Mouse (Mus musculus): ENCODE measurements around the gene Ppp5c. TPM values are rescaled to one million over a fixed set of nuclear protein-coding genes. Genes with fewer than 3 reads are reported as not detected.

Gene Ppp5c
- total and polyA plus RNA-seq, 3 experiments, result 94.2 to 249 (median 178) TPM

DNA sequence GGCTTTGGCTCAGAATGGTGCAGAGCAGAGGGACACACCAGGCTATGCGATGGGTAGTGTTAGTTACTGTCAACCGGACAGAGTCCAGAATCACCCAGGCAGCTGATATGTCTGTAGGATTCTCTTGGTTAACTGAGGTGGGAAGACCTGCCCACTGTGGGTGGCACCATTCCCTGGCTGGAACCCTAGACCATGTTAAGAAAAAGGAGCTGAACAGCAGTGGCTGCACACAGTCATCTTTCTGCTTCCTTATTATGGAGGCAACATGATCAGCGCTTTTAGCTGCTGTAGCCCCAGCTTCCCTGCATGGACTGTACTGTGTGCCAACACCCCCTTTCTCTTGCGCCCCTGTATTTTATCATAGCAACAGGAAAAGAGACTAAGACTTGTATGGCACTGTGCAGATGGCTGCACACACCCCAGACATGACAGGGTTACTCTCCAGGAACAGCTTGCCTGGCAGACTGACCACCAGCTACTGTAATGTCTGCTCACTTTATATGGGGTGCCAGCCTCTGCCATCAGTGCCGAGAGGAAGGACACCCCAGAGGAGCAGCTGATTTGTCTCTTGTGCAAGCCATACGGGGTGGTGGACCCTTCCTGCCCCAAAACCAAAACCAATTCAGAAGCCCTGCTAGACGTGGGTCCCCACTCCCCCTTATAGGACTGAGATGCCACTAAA lies 15.7 kb downstream of the Ppp5c start:
- DNase-seq (ENCODE audit: low read depth, low spot score), result no peak
- Histone ChIP-seq H3K9ac (ENCODE audit: control insufficient read depth, low read depth, low read length, poor library complexity, severe bottlenecking) (no peak overlapping the region), H3K4me3 (ENCODE audit: control insufficient read depth in 1 of 2, insufficient read depth in 1 of 2, low read depth in 2 of 2, low read length in 2 of 2) (no peak overlapping the region), H3K27ac (ENCODE audit: control insufficient read depth, low read depth, low read length) (no peak overlapping the region), H3K9me3 (replicated peaks; ENCODE audit: insufficient read depth, low read length) (no peaks in the 10 kb centered on the region), H3K4me1 (ENCODE audit: control insufficient read depth in 1 of 2, insufficient read depth in 2 of 2, low read length in 2 of 2) (peaks cover 4 to 5% of the 10 kb centered on the region in 2 experiments; a peak in 3 of 4 replicates), H3K79me2 (ENCODE audit: control insufficient read depth, insufficient read depth, low read length, poor library complexity) (peaks cover 2% of the 10 kb centered on the region; the same call in 1 of the 2 replicates), H3K27me3 (ENCODE audit: control insufficient read depth in 1 of 2, insufficient read depth in 2 of 2, low read length in 2 of 2) (no peaks in the 10 kb centered on the region), H3K36me3 (ENCODE audit: control insufficient read depth in 1 of 2, insufficient read depth in 2 of 2, low read length in 2 of 2) (peaks cover 7 to 27% of the 10 kb centered on the region in 2 experiments)
- TF ChIP-seq GATA1 (IDR thresholded peaks at IDR 0.05; ENCODE audit: low read depth, low read length) (no peak), MAX (IDR thresholded peaks at IDR 0.05; ENCODE audit: low read length) (no peak), EP300 (IDR thresholded peaks at IDR 0.05; ENCODE audit: low read depth in 1 of 2, low read length in 2 of 2) (no peak), ZNF384 (IDR thresholded peaks at IDR 0.05; ENCODE audit: low read depth, low read length) (no peak), USF2 (IDR thresholded peaks at IDR 0.05; ENCODE audit: borderline replicate concordance in 1 of 2, insufficient read depth in 1 of 2, low read depth in 1 of 2, low read length in 2 of 2) (no peak), SIN3A (IDR thresholded peaks at IDR 0.05; ENCODE audit: low read length) (no peak), CTCF (IDR thresholded peaks at IDR 0.05 in 2 of 3, conservative IDR thresholded peaks at IDR 0.05 in 1 of 3; ENCODE audit: control insufficient read depth in 1 of 3, insufficient read depth in 1 of 3, low read depth in 2 of 3, low read length in 3 of 3, poor library complexity in 1 of 3, severe bottlenecking in 1 of 3) (no peak), TCF12 (IDR thresholded peaks at IDR 0.05; ENCODE audit: low read depth, low read length) (no peak), UBTF (IDR thresholded peaks at IDR 0.05; ENCODE audit: borderline replicate concordance, insufficient read depth, low read depth, low read length) (no peak), BHLHE40 (IDR thresholded peaks at IDR 0.05; ENCODE audit: borderline replicate concordance, low read depth, low read length) (no peak), GABPA (IDR thresholded peaks at IDR 0.05; ENCODE audit: low read depth, low read length) (no peak), ZMIZ1 (IDR thresholded peaks at IDR 0.05; ENCODE audit: low read depth, low read length) (no peak)

DNA sequence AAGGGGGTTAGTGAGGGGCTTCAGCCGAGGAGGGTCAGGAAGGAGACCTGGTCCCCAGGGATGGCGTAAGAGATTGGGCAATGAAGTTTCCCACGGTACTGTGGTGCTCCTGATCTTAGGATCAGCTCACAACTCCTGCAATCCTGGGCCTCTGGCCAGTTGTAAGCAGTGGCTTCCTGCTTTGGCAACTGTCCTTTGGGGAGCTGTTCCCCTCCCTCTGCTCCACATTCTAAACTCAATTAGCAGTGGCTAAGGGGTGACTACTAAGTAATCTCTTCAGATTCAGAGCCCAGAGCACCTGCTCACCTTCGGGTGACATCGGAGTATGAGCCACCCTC lies 17.7 kb downstream of the Ppp5c start:
- Histone ChIP-seq H3K4me3 (ENCODE audit: control insufficient read depth in 1 of 2, insufficient read depth in 1 of 2, low read depth in 2 of 2, low read length in 2 of 2) (no peak overlapping the region), H3K9me3 (replicated peaks; ENCODE audit: insufficient read depth, low read length) (no peaks in the 10 kb centered on the region)
- TF ChIP-seq USF2 (IDR thresholded peaks at IDR 0.05; ENCODE audit: borderline replicate concordance in 1 of 2, insufficient read depth in 1 of 2, low read depth in 1 of 2, low read length in 2 of 2) (no peak), ZMIZ1 (IDR thresholded peaks at IDR 0.05; ENCODE audit: low read depth, low read length) (no peak), ZNF384 (IDR thresholded peaks at IDR 0.05; ENCODE audit: low read depth, low read length) (no peak), SMC3 (IDR thresholded peaks at IDR 0.05; ENCODE audit: low read depth, low read length) (no peak), MAZ (IDR thresholded peaks at IDR 0.05; ENCODE audit: low read depth, low read length) (no peak), ETS1 (IDR thresholded peaks at IDR 0.05; ENCODE audit: low read depth, low read length) (no peak), POLR2AphosphoS5 (IDR thresholded peaks at IDR 0.05; ENCODE audit: borderline replicate concordance, low read depth, low read length) (no peak)

More for the DNA sequence above, 17.7 kb downstream of the Ppp5c start:
- no peak for DNase-seq (ENCODE audit: low read depth, low spot score)
- no peaks in the 10 kb centered on the region for H3K79me2 ChIP-seq (ENCODE audit: control insufficient read depth, insufficient read depth, low read length, poor library complexity)
- H3K36me3 ChIP-seq (ENCODE audit: control insufficient read depth in 1 of 2, insufficient read depth in 2 of 2, low read length in 2 of 2), result peaks cover 0 to 17% of the 10 kb centered on the region in 2 experiments; a peak in 2 of 4 replicates
- H3K27me3 ChIP-seq (ENCODE audit: control insufficient read depth in 1 of 2, insufficient read depth in 2 of 2, low read length in 2 of 2), result no peaks in the 10 kb centered on the region
- H3K27ac ChIP-seq (ENCODE audit: control insufficient read depth, low read depth, low read length), result no peak overlapping the region
- no peaks in the 10 kb centered on the region for H3K4me1 ChIP-seq (ENCODE audit: control insufficient read depth in 1 of 2, insufficient read depth in 2 of 2, low read length in 2 of 2)
- no peak overlapping the region for H3K9ac ChIP-seq (ENCODE audit: control insufficient read depth, low read depth, low read length, poor library complexity, severe bottlenecking)
